Mouse (Mus musculus) brain, embryonic 18.5 days (tissue): ENCODE data around the gene Fbxw9.

ENCODE experiments used
- DNase-seq: peaks from one replicate; pipeline ENCODE4 v3.0.0-alpha.2; 2012; ENCODE audit warnings: low read depth, low spot score

Gene Fbxw9

DNA sequence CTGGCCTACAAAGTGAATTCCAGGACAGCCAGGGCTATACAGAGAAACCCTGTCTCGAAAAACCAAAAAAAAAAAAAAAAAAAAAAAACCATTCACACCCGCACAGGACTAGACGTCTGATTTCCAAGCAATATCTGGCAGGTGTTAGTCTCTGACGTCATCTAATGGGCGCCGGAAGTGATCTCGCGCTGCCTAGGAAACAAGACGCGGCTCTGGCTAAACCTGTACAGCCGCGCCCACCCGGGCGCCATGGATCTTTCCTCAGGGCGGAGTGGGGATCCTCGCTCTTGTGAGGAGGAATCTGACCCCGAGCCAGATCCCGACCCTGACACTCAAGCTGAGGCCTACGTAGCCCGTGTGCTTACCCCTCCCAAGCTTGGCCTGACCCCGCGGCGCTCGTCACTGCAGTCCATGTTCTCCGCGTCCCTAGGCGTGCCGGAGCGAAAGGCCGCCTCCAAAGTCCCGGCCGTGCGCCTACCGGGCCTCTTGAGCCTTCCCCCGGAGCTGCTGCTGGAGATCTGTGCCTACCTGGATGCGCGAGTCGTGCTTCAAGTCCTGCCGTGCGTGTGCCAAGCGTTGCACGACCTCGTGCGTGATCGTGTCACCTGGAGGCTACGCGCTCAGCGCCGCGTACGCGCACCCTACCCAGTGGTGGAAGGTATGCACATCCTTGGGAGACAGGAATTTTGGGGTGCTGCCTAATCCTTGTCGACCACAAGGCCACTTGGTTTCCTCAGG, at the start of gene Fbxw9:
Gene Fbxw9, plus strand, starts transcription at position 177 of the 738 bp plus-strand sequence.
- DNase-seq = peak; percentile 92

DNA sequence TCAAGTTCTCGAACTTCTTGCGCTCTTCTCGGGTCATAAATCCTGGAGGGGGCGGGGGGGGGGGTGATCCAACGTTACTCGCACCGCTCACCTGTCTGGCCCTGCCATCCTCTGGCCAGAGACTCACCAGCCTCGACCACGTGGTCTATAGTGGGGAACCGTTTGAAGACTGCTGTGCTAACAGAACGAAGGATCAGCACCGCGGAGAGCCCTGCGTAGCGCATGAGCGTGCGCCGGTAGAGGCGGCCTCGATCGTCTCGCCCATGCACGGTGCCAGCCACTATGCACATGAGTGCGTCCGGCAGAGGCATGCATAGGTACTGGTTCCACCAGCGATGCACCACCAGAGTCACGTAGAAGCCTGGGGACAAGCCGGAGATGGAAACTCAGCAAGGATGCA, 48.6 kb upstream of the Fbxw9 start:
- DNase-seq = no peak

DNA sequence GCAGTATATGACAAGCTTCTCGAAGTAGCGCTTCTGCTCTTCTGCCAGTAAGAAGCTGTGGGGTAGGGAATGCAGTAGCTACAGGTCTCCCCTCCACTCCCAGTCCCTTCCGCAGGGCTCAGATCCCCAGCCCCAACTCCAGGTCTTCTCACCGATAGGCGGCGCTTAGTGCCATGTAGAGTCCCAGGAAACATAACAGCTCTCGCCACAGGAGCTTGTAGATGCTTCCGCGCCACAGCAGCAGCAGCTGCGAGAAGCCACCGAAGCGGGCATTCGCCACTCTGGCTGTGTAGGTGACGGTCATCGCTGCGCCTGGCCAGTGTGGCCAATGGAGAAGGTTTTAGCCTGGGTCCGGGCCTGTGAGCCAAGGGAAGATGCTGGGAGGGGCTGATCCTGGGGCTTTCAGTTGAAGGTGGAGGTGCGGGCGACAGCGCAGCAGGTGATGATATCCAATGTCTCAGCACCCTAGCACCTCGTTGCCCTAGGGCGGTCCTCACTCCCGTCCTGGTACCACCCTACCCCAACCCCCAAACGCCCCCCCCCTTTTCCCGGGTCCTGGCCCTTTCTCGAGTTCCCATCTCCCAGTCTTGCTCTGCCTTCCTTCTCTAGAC, 46.5 kb upstream of the Fbxw9 start:
- no peak for DNase-seq

DNA sequence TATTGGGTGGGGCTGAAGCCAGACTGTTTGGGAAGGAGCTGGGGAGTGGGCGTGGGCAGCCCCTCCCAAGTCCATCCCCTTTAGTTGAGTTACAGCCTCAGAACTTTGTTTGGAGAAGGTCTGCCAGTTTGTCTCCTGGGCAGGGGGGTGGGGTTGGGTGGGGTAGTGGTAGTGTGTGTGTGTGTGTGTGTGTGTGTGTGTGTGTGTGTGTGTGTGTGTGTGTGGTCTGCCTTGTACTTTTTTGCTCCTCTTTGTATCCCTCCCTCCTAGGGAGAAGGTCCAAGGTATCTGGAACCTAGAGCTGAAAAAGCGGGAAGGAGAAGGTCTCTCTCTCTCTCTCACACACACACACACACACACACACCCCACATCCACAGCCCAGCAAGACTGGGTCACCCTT, 45.4 kb upstream of the Fbxw9 start, which contains the start of gene Best2:
Gene Best2, minus strand, starts transcription at position 101 of the 400 bp plus-strand sequence.
- DNase-seq = no peak

DNA sequence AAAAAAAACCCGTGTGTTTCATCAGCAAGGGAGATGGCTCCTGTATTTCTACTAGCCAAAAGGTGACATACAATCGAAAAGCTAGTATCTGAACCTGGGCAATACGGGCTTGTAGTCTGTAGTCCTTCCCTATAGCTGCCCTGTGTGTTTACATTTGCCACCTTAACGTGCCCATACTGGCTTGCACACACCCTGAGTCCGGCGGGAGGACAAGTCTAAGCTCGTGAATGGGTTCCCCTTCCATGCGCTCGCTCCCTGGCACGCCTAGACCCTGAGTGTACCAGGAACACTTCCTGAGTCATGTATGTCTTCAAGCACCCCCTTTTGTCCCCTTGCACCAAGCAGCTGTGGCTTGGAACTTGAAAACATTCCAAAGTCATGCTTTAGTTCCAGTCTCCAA, 43.1 kb upstream of the Fbxw9 start:
- DNase-seq = no peak

DNA sequence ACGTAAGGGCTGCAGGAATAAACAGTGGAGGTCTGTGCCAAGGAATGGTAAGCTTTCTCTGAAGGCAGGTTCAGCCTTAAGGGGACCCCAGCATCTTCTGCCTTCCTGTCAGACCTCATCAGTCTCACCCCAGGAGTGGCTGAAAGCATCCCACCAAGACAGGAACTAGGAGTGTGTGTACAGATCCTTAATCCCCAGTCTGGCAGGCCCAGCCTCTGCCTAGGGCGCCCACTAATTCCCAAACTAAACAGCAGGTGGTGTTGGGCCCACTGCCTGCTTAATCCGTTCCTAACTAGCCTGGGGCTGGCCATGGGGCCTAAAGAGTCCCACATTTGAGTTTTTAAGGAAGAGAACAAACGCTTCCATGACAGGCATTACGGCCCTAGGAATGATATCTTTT, 42.6 kb upstream of the Fbxw9 start:
- no peak for DNase-seq

DNA sequence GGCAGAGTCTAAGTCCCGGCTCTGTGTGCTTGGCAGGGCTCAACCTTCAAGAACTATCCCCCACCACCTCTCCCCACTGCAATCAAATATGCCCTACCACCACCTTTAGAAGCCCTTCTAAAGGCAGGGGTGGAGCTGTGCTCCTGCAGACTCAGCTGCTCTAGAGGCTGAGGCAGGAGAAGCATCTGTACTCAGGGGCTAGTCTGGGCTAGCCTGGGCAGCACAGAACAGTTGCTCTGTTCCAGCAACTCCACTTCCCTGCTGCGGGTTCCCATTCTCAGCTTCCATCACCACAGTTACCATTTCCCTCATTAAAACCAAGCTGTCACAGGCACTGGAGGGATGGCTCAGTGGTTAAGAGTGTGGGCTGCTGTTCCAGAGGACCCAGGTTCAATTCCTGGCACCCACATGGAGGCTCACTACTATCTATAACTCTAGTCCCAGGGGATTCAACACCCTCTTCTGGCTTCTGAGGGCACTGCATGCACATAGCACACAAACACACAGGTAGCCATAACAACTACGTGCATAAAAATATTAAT, 38.3 kb upstream of the Fbxw9 start:
- DNase-seq = no peak

DNA sequence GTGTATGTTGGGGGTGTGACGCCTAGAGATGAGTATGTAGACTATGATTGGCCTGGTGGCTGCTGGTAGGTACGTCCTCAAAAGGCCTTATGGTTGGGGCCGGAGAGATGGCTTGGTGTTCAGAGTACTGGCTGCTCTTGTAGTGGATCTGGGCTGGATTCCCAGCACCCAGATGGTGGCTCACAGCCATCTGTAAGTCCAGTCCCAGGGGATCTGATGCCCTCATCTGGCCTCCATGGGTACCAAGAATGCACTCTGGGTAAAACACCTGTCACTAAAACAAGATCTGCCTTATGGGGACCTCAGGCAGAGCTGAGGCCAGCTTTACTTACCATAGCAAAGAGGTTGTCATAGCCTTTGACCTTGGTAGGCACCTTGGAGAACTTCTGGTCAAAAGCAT, 36.0 kb upstream of the Fbxw9 start:
- no peak for DNase-seq

DNA sequence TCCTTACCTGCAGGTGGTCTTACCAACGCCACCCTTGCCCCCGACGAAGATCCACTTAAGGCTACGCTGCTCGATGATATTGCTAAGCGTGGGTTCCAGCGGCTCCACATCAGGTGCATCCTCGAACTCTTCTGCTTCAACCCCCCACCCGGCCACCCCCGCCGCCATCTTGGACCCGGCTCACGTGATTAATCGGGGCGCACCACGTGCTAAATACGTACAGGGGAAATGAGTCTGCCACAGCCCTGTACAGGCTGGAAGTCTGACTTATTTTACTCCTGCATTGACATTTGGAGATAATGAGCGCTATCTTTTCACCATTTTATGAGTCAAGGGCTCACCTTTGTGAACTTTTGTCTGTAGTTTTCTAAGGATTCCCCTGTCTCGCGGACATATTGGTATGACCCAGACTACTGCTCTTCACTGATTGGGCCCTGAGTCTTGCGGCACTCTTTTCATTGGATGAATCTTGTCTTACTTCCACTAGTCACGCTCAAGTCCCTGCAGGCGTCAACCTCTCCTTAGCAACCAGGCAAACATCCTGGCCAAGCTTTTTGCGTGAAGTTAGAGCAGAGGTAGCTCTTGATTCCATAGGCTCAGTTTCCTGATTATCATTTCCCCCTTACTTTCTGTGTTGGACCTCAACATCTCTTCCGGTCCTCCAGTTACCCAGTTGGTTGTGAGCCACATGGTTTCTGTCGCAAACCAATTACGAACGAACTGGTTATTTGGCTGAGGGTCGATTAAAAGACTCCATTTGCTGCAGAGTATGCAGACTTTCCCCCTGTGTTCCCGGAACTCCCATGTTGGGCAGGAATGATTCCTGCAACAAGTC, 34.5 kb upstream of the Fbxw9 start, which contains the start of gene Asna1:
Gene Asna1, minus strand, starts transcription at position 184 of the 835 bp plus-strand sequence.
- DNase-seq = peak; percentile 89

DNA sequence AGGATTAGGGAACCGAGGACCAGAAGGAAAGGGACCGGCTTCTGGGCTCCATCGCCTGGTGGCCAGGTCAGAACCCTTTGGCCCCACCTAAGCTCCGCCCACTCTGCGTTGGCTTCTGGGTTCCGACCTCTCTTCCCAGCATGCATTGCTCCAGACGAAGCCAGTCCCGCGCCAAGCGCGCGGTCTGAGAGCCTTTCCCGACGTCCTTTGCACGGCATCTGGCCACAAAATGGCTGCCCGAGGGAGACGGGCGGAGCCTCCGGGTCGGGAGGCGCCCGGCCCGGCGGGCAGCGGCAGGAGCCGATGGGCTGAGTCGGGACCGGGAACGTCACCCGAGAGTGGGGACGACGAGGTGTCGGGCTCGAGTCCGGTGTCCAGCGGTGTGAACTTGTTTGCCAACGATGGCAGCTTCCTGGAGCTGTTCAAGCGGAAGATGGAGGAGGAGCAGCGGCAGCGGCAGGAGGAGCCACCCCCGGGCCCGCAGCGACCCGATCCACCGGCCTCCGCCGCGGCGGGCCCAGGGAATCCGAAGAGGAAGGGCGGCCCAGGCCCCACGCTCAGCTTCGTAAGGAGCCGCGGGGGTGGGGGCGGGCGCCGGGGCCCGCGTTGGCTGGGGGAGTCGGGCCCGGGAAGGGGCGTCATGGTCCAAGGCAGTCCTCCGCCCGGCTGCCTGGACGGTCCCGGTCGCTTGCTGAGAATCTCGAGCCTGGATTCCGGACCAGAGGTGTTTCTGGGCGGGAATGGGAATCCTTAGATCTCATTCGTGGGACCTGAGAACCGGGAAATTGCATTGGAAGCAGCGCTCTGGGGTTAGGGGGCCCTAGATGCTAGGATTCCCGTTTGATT, 33.0 kb upstream of the Fbxw9 start, which contains the start of gene Trir:
Gene Trir, plus strand, starts transcription at position 154 of the 846 bp plus-strand sequence.
- DNase-seq = peak; percentile 84

DNA sequence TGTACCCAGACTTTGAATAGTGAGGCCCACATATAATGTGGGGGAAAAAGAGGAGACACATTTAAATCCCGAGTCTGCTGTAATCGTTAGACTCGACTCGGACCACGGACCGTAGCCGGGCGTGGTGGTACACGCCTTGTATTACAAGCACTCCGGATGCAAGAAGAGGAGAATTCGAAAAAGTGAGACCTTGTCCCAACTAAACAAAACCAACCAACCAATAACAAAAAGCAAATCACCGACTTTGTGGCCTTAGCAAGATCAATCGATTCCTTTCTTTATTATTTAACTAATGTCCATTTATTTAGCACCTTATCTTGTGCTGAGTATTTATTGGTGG, 32.4 kb upstream of the Fbxw9 start:
- DNase-seq = no peak

DNA sequence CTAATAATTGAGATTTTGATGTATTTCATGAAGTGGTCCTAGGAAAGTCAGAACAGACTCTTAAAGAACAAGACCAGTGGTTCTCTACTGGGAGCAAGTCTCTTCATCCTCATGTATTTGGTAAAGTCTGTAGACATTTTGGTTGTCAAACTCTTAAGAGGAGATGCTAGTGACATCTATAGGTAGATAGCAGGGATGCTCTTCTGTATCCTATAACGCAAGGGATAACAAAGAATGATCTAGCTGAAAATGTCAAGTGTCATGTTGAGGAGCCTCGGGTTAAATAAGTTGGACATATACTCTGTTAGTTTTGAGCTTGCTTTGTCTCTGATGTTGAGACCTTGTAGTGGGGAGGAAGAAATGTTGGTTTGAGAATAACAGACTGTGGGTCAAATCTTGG, 31.9 kb upstream of the Fbxw9 start:
- no peak for DNase-seq

DNA sequence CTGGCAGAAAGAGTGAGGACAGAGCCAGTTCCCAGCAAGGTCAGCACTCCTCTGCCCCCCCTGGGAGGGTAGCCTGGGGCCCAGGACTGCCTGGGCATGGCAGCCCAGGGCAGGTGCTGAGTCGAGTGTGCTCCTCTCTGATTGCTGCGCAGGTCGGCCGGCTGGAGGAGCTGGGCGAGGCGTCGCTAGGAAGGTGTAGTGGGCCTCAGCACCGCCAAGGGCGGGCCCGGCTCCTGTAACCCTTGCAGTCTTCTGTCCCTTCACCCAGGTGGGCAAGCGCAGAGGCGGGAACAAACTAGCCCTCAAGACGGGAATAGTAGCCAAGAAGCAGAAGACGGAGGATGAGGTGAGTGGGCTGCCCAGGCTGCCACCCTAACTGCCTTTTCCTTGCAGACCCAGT, 30.6 kb upstream of the Fbxw9 start:
- DNase-seq = no peak

DNA sequence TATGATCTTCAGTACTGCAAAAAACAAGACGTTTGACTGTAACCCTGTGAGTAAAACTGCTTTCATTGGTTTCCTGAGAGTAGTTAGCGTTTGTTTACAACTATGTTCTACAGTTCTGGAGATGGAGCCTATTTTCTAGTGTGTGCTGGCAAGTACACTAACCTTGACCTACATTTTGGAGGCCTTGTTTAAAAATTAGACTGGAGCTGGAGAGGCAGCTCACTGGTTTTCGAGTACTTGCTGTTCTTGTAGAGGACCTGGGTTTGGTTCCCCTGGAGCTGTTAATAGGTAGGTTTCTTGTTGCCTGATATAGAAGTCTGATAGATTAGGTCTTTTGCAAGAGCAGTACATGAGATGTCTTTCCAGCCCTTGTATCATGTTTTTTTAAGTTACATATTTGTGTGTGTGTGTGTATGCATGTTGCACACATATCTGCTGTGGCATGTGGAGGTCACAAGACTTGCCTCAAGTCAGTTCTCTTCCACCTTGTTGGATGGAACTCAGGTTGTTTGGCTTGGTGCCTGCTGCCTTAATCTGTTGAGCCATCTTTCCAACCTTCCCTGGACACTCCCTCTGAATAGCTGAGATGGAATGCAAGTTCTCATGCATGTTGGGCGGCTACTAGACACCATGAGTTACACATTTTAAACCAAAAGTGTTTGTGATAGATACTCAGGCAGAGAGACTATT, 27.1 kb upstream of the Fbxw9 start:
- DNase-seq = no peak

DNA sequence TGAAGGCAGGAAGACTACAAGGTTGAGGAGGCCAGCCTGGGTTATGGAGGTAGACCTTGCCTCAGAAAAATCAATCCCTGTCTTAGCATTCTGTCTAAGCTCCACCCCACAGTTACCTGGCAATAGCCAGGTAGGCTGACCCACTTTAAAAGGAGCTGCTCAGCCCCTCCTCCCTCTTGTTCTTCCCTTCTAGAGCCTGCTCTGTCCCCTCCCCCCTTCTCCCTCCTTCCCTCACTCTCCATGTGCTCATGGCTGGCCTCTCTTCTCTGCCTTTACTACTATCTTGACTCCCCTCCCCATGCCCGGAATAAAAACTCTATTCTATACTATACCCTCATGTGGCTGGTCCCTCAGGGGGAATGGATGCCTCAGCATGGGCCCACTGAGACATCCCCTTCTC, 26.0 kb upstream of the Fbxw9 start:
- no peak for DNase-seq

DNA sequence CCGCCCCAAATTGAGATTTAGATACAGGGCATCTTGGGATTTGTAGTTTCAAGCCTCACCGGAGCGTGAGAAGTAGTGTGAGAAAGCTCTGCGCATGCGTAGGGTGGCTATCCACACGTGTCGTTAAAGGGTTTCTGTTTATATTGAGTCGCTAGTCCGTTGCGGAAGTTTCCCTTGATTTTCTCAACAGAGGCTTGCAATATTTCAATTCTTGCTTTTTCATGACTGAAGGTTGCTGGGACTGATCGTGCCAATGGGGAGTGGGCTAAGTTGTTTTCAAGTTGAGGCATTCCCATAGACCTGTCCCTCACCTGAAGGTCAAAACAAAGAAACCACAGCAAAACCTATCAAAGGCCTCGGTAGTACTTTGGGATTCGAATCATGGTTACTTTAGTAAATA, 25.1 kb upstream of the Fbxw9 start:
- DNase-seq = no peak

DNA sequence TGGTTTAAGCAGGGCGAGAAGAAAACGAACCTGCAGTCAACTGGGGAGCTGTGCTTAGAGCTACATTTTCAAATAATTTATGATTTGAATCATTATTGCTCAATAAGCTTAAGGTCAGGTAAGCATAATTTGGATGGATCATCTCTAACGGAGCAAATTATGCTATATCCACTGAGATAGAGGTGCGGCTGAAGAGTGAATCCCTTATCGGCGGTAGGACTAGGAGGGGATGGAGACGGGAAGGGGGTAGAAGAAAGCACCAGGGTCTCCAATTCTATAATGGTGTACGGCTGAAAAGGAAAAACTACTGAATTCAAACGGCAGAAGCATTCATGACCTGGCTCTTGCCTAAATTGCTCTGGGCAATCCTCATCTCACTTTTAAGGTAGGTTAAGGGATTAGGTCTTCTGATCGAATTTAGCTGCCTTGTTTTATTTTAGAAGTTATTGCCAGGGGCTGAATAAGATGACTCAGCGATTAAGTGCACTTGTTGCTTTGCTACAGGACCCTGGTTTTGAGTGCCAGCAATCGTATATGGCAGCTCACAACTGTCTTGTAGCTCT, 24.6 kb upstream of the Fbxw9 start:
- DNase-seq = no peak

DNA sequence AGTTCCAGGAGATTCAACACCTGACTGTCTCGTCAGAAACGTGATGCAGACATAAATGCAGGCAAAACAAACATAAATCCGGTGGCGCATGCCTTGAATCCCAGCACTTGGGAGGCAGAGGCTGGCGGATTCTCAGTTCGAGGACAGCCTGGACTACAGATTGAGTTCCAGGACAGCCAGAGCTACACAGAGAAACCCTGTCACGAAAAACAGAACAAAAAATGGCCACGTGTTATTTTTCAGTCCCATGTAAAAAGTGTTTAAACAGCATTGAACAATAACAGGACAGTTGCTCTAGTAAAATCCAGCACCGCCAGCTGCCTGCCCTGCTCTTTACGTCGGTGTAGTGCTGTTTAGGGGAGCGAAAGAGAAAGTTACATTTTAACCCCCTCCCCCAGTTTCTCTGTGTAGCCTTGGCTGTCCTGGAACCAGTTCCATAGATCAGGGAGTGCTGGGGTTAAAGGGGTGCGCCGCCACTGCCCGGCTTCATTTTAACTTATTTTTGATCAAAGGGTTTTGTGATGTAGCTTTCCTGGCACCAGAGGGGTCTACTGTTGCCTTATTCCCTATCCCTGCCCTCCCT, 24.0 kb upstream of the Fbxw9 start:
- DNase-seq = no peak

DNA sequence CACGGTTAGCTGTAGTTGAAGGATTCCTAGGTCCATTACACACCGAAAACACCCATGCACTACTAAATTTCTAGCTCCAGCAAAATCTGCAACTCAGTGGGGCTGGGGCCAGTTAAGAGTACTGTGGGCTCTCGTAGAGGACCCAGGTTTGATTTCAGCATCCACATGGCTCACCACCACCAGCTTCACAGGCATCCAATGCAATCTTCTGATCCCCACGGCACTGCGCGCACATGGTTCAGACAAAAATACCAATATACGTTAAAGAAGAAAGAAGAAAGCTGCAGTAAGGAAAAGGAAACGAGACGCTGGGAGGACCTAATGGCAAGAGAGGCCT, 23.5 kb upstream of the Fbxw9 start:
- DNase-seq = no peak

DNA sequence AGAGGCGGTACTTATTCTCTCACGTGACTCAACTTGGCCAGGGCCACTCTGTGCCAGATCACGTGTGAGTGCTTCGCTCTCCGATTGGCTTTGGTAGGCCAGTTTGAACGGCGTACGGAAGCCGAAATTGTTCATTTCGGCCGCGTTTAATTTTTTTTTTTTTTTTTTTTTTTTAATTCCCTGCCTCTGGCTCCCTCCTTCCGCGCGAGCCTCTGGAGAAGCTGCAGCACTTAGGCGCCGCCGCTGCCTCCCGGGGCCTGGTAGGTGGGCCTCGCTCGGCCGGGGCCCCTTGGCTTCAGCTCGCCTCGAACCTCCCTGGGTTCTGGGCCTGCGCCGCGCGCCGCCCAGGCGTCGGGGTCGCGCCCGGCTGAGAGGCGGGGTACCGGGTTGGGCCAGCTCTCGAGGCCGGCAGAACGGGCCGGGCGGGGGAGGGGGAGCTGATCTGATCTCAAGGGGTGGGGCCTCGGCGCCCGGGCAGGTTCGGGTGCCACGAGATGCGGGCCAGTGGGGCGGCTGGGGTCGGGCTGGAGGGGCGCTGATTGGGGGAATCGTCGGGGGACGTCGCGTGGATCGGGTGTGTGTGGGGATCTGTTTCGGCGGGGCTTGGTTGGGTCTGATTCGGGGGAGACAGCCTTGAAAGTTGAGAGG, 23.0 kb upstream of the Fbxw9 start, which contains the start of gene Tnpo2:
Gene Tnpo2, plus strand, starts transcription at position 198 of the 648 bp plus-strand sequence.
- peak; percentile 97 for DNase-seq
